Mouse (Mus musculus): Measurements from ENCODE around the gene Elmo2. TPM values are rescaled to one million over a fixed set of nuclear protein-coding genes. Genes with fewer than 3 reads are reported as not detected.

Gene Elmo2
- polyA plus RNA-seq, 1 experiment from 2014 or later: 94.2 TPM

DNA sequence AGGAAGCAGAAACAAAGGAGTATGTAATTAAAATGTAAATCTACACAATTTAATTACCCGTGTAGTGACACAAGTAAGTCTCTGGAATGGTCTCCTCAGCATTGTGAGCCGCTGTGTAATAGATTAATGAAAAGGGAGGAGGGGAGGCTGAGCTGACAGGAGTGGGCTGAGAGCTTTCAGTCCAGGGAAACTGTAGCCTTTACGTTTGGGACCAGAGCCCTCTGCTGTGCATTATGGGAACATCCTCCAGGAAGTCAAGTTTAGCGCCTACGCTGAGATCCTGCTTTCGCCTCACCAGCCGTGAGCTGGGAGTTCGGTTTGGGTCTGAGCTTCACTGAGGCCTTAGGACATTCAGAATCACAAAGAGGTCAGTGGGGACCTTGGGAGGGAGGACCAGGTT lies 23.2 kb upstream of the Elmo2 start:
- 0 out of 2 replicates have a peak, but pooled peaks cover 3% of the 10 kb centered on the region for H3K4me1 ChIP-seq
- no peak for DNase-seq (ENCODE audit: low spot score)
- no peaks in the 10 kb centered on the region for H3K36me3 ChIP-seq
- no peak overlapping the region for H3K4me3 ChIP-seq
- no peaks in the 10 kb centered on the region for H3K27me3 ChIP-seq (ENCODE audit: low read depth, poor library complexity, severe bottlenecking)
- H3K9me3 ChIP-seq (replicated peaks): peaks cover 2% of the 10 kb centered on the region; the same call in 1 of the 2 replicates
- WGBS: 25% methylated on average over 8 of the region's 8 CpGs
- no peak overlapping the region for H3K27ac ChIP-seq

DNA sequence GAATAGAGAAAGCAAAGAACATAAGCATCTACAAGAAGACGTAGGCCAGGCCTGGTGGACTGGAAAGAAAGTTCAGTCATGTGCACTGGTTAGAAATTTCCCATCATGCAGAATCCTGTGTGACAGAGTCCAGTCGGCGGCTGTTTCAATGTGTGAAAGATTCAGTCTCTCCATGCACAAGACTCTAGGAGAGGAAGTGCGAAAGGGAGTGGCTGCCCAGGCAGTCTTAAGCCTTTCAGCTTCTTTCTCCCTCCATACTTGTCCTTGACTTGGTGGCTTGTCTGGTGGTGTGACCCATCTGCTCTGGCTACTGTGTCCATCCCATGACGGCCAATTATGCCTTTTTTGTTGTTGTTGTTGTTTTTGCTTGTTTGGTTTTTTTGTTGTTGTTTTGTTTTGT lies 19.9 kb upstream of the Elmo2 start:
- H3K27ac ChIP-seq: no peak overlapping the region
- 88% methylated on average over 5 of the region's 5 CpGs for WGBS
- no peak overlapping the region for H3K4me3 ChIP-seq
- no peaks in the 10 kb centered on the region for H3K9me3 ChIP-seq (replicated peaks)
- no peak for DNase-seq (ENCODE audit: low spot score)
- H3K36me3 ChIP-seq: no peaks in the 10 kb centered on the region
- no peaks in the 10 kb centered on the region for H3K27me3 ChIP-seq (ENCODE audit: low read depth, poor library complexity, severe bottlenecking)
- 0 out of 2 replicates have a peak, but pooled peaks cover 6% of the 10 kb centered on the region for H3K4me1 ChIP-seq

DNA sequence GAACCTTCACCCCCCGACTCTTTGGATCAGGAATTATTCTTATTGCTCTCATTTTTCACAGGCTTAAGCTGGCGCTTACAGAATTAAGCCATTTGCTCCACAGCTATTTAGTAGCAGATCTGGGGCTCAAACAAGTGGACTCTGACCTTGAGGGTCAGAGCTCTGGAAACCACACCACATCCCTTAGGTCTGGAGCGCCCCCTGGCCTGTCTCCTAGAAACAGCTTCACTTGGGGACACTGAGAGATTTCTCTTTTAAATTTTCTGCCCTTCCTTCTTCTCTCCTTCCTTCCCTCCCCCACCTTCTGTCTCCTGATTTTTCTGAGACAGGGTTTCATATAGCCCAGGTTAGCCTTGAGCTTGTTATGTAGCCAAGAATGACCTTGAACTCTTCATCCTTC lies 10.9 kb upstream of the Elmo2 start:
- peak; percentile 65 for DNase-seq (ENCODE audit: low spot score)
- Histone ChIP-seq H3K4me3 (no peak overlapping the region), H3K27me3 (ENCODE audit: low read depth, poor library complexity, severe bottlenecking) (peaks cover 21% of the 10 kb centered on the region; the same call in 1 of the 2 replicates), H3K36me3 (no peaks in the 10 kb centered on the region), H3K9me3 (replicated peaks) (no peaks in the 10 kb centered on the region), H3K27ac (no peak overlapping the region), H3K4me1 (0 out of 2 replicates have a peak, but pooled peaks cover 5% of the 10 kb centered on the region)
- WGBS: 28% methylated on average over 3 of the region's 3 CpGs

DNA sequence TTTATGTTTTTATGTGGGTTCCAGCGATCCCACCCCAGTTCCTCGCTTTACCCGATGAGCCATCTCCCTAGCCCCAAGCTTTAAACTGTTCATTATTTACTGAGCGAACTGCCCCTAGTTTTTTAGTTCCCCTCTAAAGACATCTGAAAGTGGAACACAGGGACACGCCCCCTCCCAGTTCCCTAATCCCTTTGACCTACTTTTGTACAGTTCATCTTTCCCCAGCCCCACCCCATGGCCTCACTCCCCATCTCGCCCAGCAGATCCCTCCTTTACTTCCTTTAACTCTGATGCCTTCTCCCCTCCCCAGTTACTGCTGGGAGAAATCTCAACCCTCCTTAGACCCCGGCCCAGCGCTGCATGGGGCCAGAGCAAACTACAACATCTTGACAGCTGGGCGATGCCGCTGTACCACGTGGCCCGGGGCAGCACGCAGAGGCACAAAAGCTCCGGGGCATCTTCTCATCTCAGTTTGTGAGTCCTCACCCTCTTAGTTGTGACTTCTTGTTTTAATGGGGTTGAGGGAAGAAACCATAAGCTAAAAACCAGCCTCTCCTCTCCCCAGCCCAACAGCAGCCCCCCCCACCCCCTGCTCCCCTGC lies 6.4 kb upstream of the Elmo2 start:
- whole genome bisulfite sequencing: 58% methylated on average over 14 of the region's 14 CpGs
- Histone ChIP-seq H3K27me3 (ENCODE audit: low read depth, poor library complexity, severe bottlenecking) (peaks cover 18% of the 10 kb centered on the region; the same call in 1 of the 2 replicates), H3K9me3 (replicated peaks) (no peaks in the 10 kb centered on the region), H3K4me1 (0 out of 2 replicates have a peak, but pooled peaks cover 5% of the 10 kb centered on the region), H3K4me3 (no peak overlapping the region), H3K36me3 (no peaks in the 10 kb centered on the region), H3K27ac (no peak overlapping the region)
- DNase-seq (ENCODE audit: low spot score): no peak

DNA sequence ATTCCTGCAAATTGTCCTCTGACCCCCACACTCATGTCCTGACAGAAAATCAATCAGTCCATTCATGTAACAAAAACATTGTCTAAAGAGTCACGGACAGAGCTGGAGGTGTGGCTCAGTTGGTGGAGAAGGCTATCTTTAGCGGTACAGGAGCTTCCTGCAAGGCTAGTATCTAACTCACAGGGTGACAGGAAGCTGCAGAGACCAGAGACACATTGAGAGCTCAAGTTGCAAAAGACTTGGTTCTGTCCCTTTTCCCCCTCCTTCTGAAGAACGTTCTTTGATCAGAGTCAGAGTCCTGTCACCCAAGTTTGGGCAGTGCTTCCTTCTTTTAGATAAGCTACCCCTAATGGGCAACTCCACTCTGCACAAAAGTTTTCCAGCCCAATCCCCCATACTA lies 3.4 kb upstream of the Elmo2 start:
- no peaks in the 10 kb centered on the region for H3K9me3 ChIP-seq (replicated peaks)
- DNase-seq (ENCODE audit: low spot score): no peak
- peaks cover 20% of the 10 kb centered on the region; the same call in 1 of the 2 replicates for H3K27me3 ChIP-seq (ENCODE audit: low read depth, poor library complexity, severe bottlenecking)
- no peak overlapping the region for H3K4me3 ChIP-seq
- no peaks in the 10 kb centered on the region for H3K36me3 ChIP-seq
- no peak overlapping the region for H3K27ac ChIP-seq
- peaks cover 27% of the 10 kb centered on the region for H3K4me1 ChIP-seq
- 36% methylated on average over 3 of the region's 3 CpGs for WGBS

DNA sequence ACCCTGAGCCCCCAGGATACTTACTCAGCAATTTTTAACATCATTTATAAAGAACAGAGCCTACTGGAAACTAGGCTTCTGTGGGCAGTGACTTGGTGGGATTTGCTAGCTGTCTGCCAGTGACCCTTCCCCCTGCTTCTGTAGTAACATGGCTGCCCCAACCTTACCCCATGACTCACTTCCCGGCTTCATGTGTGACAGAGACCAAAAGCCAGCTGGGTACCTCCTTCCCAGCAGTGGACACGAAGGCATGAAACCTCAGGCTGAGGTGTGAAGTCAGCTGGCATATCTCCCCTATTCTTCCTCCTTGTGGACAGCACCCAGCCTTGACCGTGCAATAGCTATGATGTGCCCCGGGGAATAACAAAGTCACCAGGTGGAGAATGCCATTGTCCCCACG lies 2.5 kb upstream of the Elmo2 start:
- 78% methylated on average over 5 of the region's 5 CpGs for WGBS
- no peaks in the 10 kb centered on the region for H3K9me3 ChIP-seq (replicated peaks)
- H3K4me1 ChIP-seq: peaks cover 37% of the 10 kb centered on the region

DNA sequence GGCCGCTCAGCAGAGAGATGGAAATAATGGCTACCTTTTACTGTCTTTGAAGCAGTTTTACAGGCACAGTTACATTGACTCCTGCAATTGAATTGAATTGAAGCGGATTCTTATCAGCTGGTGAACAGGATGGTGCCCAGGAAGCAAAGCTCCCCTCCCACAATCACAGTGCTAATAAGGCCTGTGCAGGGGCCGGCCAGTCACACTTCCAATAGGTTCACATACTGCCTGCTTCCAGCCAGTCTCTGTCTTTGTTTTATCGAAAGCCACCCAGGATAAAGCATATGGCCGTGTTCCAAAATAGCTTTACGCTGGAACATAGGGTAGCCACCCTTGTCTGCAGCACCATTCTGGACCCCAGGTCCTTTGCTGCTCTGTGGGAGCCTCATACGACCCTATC lies 1.1 kb upstream of the Elmo2 start:
- Histone ChIP-seq H3K4me3 (peak overlapping the region; percentile 89), H3K27ac (no peak overlapping the region), H3K27me3 (ENCODE audit: low read depth, poor library complexity, severe bottlenecking) (peaks cover 17% of the 10 kb centered on the region; the same call in 1 of the 2 replicates), H3K36me3 (no peaks in the 10 kb centered on the region; the same call in 1 of the 2 replicates), H3K9me3 (replicated peaks) (no peaks in the 10 kb centered on the region), H3K4me1 (peaks cover 38% of the 10 kb centered on the region)
- DNase-seq (ENCODE audit: low spot score): no peak
- 54% methylated on average over 7 of the region's 7 CpGs for WGBS

More for the DNA sequence above, 2.5 kb upstream of the Elmo2 start:
- Histone ChIP-seq H3K27ac (no peak overlapping the region), H3K27me3 (ENCODE audit: low read depth, poor library complexity, severe bottlenecking) (peaks cover 20% of the 10 kb centered on the region; the same call in 1 of the 2 replicates), H3K36me3 (no peaks in the 10 kb centered on the region), H3K4me3 (no peak overlapping the region)
- no peak for DNase-seq (ENCODE audit: low spot score)

DNA sequence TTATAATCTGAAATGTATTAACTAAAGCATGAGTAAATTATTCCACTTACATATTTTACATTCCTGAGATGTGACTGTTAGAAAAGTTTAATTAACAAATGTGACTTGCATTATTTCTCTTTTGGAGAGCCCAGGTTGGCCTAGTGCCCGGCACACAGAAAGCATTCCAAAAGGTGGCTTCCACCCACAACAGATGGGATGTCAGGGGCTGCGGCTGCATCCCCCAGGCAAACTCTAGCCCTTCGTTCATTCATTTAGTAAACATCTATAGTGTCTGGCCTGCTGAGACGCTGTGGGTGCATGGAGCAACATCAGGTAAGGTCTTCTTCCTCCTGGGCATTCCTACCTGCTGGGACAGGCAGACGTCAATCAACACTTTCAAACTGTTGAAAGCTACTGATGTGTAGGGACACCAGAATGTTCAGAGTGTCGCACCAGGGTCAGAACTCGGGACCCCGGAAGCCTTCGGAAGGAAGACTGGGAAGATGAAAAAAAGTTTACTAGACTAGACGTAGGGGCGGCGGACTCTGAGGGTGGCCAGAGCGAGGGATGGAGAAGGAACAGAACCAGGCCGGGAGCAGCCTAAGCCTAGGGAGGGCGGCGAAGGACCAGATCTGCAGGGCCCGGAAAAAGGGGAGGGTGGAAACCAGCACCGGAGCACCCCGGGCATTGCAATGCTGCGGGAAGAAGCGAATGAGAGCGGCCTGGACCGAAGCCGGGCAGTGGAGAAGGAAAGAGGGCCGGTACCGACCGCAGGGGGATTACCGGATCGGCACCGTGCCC lies 567 bp downstream of the Elmo2 start:
- WGBS: 2% methylated on average over 30 of the region's 30 CpGs
- peaks cover 4% of the 10 kb centered on the region for H3K36me3 ChIP-seq
- H3K27ac ChIP-seq: peak overlapping the region; percentile 89
- H3K4me1 ChIP-seq: peaks cover 55% of the 10 kb centered on the region
- H3K4me3 ChIP-seq: peak overlapping the region; percentile 89
- no peaks in the 10 kb centered on the region for H3K9me3 ChIP-seq (replicated peaks)
- DNase-seq (ENCODE audit: low spot score): no peak
- peaks cover 17% of the 10 kb centered on the region; the same call in 1 of the 2 replicates for H3K27me3 ChIP-seq (ENCODE audit: low read depth, poor library complexity, severe bottlenecking)

DNA sequence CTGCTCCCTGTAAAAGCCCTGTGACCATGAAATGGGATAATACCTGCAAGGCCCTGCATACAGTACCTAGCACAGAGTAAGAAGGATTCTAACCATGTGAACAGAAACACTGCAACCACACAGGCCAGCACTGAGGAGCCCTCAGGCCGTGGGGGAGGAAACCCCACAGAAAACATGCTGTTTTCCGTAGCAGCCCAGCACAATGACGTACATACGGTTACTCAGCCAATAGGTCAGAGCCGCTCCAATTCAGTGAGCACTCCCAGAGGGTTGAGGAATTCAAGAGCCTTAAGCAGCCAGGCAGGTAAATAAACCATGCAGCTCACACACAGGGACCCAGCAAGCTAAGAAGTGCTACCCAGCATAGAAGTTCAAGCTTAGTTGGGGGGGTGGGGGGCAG lies 2.4 kb downstream of the Elmo2 start:
- Histone ChIP-seq H3K27ac (no peak overlapping the region), H3K36me3 (peaks cover 4% of the 10 kb centered on the region), H3K4me1 (peaks cover 65% of the 10 kb centered on the region), H3K27me3 (ENCODE audit: low read depth, poor library complexity, severe bottlenecking) (peaks cover 15% of the 10 kb centered on the region; the same call in 1 of the 2 replicates), H3K9me3 (replicated peaks) (no peaks in the 10 kb centered on the region), H3K4me3 (no peak overlapping the region)
- no peak for DNase-seq (ENCODE audit: low spot score)
- 69% methylated on average over 5 of the region's 5 CpGs for WGBS

DNA sequence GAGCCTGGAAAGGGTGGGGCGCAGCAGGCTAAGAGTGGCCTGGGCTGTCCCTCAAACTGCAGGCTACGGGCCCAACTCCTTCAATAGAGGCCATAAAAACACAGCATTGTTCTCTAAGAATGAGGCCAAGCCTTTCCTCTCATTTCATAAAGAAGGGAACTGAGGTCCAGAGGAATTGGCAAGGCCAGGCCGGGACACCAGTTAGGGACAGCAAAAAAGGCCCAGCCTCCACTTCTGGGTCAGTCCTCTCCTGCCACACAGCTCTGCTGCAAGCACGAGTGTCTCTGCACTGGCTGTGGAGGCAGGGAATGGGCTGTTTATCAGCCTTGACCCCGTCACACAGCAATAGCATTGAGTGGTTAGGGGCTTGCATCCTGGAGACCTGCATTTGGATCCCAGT lies 2.8 kb downstream of the Elmo2 start:
- H3K36me3 ChIP-seq: peaks cover 4% of the 10 kb centered on the region
- H3K27ac ChIP-seq: no peak overlapping the region
- peaks cover 69% of the 10 kb centered on the region for H3K4me1 ChIP-seq
- no peaks in the 10 kb centered on the region for H3K9me3 ChIP-seq (replicated peaks)
- peaks cover 10% of the 10 kb centered on the region; the same call in 1 of the 2 replicates for H3K27me3 ChIP-seq (ENCODE audit: low read depth, poor library complexity, severe bottlenecking)
- no peak overlapping the region for H3K4me3 ChIP-seq
- WGBS: 79% methylated on average over 5 of the region's 5 CpGs
- no peak for DNase-seq (ENCODE audit: low spot score)

DNA sequence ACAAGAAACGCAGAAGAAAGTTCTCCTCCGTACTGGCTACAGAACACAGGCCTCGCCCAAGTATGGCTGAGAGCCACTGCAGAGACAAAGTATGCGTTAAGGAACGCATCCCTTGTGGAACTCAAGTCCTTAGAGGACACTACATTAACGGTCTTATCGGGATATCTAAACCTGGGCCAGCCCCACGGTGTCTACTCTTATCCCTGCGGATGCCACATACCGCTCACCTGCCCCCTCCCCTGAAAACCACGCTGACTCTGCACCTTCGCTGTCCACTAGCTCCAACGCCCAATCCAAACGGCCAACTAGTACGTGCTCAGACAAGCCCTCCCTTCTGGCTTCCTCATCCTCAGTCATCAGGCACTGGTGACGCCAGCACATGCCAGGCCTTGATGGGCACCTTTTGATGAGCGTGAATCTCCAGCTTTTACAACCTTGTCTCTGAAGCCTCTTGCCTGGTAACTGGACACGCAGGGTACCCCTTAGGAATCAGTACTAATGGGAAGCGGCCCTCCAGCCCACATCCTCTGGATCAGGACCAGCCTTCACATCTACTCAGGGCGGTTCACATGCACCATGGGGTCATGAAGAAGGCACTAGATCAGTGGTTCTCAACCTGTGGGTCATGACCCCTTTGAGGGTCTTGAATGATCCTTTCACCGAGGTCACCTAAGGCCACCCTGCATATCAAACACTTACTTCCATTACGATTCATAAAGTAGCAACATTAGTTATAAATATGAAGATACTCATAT lies 4.1 kb downstream of the Elmo2 start:
- H3K36me3 ChIP-seq: peaks cover 4% of the 10 kb centered on the region
- WGBS: 88% methylated on average over 22 of the region's 22 CpGs
- H3K27me3 ChIP-seq (ENCODE audit: low read depth, poor library complexity, severe bottlenecking): no peaks in the 10 kb centered on the region
- H3K4me1 ChIP-seq: peaks cover 77% of the 10 kb centered on the region
- no peaks in the 10 kb centered on the region for H3K9me3 ChIP-seq (replicated peaks)
- H3K27ac ChIP-seq: no peak overlapping the region
- DNase-seq (ENCODE audit: low spot score): no peak
- no peak overlapping the region for H3K4me3 ChIP-seq

DNA sequence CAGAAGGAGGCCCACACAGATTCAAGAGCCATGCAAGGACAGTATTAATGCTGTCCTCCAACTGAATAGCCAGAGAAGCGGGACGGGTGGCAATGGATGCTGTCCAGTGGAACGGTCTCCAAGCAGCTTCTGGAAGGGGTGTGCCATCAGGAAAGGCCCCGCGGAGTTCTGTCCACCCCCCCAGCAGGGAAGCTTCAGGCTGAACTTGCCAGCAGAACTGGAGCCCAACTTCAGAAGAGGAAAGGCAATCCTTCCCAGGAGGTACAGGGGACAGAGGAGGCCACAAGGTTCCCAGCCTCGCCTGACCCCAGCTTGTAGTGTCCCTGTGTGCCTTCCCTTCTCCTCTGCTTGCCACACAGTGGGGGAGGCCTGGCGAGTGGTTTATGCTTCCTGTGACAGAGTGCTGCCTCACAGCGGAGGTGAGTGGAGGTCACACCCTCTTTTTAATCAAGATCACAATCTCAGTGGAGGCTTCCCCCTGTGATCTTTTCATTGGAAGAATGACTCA lies 4.8 kb downstream of the Elmo2 start:
- Histone ChIP-seq H3K27me3 (ENCODE audit: low read depth, poor library complexity, severe bottlenecking) (no peaks in the 10 kb centered on the region), H3K9me3 (replicated peaks) (no peaks in the 10 kb centered on the region), H3K4me3 (no peak overlapping the region), H3K27ac (0 out of 2 replicates have a peak overlapping the region, but pooled peaks have one; percentile 27), H3K36me3 (peaks cover 4% of the 10 kb centered on the region), H3K4me1 (peaks cover 79% of the 10 kb centered on the region)
- 70% methylated on average over 8 of the region's 8 CpGs for WGBS
- DNase-seq (ENCODE audit: low spot score): no peak
